In the genomic region with DNA sequence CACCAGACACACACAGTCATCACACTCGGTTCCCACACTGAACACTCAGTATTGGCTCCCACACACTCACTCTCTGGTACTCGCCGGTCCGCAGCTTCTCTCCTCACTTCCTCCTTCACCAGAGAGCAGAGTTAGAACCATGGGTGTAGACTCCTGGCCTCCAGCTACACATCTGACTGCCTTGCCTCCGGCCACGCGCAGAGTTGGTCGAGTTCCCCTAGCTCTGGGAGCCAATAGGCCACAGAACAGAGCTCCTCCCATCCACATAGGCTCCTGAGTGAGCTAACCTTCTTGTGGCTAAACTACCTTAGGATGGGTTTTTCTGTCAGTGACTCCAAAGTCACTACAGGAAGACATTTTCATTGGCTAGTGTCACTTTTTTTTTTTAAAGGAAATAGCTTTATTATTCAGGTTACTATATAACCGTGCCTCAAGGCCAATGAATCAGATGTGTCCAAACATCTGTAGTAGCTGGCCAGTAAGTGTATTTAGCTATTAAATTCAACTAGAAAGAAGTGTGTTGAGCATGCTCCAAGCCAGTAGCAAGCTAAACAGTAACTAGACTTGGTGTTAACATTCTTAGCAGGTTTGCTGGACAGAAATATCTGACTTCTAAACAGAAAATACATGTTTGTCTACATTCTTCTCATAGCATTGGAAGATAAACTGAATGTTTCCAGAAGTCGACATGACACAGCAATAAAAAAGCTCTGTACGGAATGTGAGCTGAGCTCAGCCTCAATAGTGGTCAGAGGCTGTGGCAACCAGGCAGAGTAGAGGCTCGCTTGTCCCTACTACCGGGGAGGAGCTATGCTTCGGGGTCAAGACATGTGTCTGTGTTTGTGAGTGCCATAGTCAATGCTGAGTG, we compare ENCODE assay signal across 9 mouse cellular contexts. TPM values are rescaled to one million over a fixed set of nuclear protein-coding genes. Genes with fewer than 3 reads are reported as not detected.
A peak's percentile ranks its signal among the peaks of the same experiment; 100 is the strongest.
DNase-seq lines count a peak whose midpoint lies in the region; ATAC-seq and TF ChIP-seq lines count a peak whose summit lies in the region.
"Had no signal": no experiment of that assay in that cellular context is flagged by ENCODE, and none has a peak within 500 bp of the region (broad histone marks: within the 10 kb centered on the region; RNA-seq: fewer than 3 reads in every experiment).

No protein-coding gene starts in this region.

- no peaks in the 10 kb centered on the region for H3K27me3 ChIP-seq in MEL (ENCODE audit: control insufficient read depth in 1 of 2, insufficient read depth in 2 of 2, low read length in 2 of 2)
- no peaks in the 10 kb centered on the region for H3K27me3 ChIP-seq in thymus, adult 2 months (ENCODE audit: control insufficient read depth, insufficient read depth, low read length)
- H3K27me3 ChIP-seq: midbrain, embryonic 12.5 days had no signal

- no peak for ATAC-seq in erythroid progenitor cell, adult 5-6 weeks (replicated peaks; ENCODE audit: low FRiP score, poor library complexity, severe bottlenecking)

- H3K4me3 ChIP-seq in MEL (ENCODE audit: control insufficient read depth in 1 of 2, insufficient read depth in 1 of 2, low read depth in 2 of 2, low read length in 2 of 2), result no peak overlapping the region
- H3K4me3 ChIP-seq in thymus, adult 2 months (ENCODE audit: control insufficient read depth, insufficient read depth, low read length), result no peak overlapping the region
- H3K4me3 ChIP-seq: midbrain, embryonic 12.5 days had no signal

- TF ChIP-seq RAD21 in MEL (IDR thresholded peaks at IDR 0.05; ENCODE audit: low read depth, low read length), result no peak

- no peak overlapping the region for H3K9ac ChIP-seq in MEL (ENCODE audit: control insufficient read depth, low read depth, low read length, poor library complexity, severe bottlenecking)
- H3K9ac ChIP-seq: midbrain, embryonic 12.5 days had no signal

- no peaks in the 10 kb centered on the region for H3K36me3 ChIP-seq in MEL (ENCODE audit: control insufficient read depth in 1 of 2, insufficient read depth in 2 of 2, low read length in 2 of 2)
- 0 out of 2 replicates have a peak, but pooled peaks cover 8% of the 10 kb centered on the region for H3K36me3 ChIP-seq in thymus, adult 2 months (ENCODE audit: control insufficient read depth, insufficient read depth, low read length)
- H3K36me3 ChIP-seq: midbrain, embryonic 12.5 days had no signal

- 30% methylated on average over 14 of the region's 14 CpGs for WGBS in thymus, adult 2 months

- H3K79me2 ChIP-seq in MEL (ENCODE audit: control insufficient read depth, insufficient read depth, low read length, poor library complexity), result no peaks in the 10 kb centered on the region

- no peaks in the 10 kb centered on the region for H3K4me1 ChIP-seq in MEL (ENCODE audit: control insufficient read depth in 1 of 2, insufficient read depth in 2 of 2, low read length in 2 of 2)
- peaks cover 18% of the 10 kb centered on the region for H3K4me1 ChIP-seq in thymus, adult 2 months (replicated peaks; ENCODE audit: control insufficient read depth, insufficient read depth, low read length)
- H3K4me1 ChIP-seq: midbrain, embryonic 12.5 days had no signal

- H3K9me3 ChIP-seq in MEL (replicated peaks; ENCODE audit: insufficient read depth, low read length), result no peaks in the 10 kb centered on the region
- H3K9me3 ChIP-seq: midbrain, embryonic 12.5 days had no signal

- DNase-seq in 416B (ENCODE audit: low read depth) (peak; percentile 89), MEL (ENCODE audit: low read depth, low spot score) (peak; percentile 16)
- peak; percentile 62 to 80 for DNase-seq in kidney, adult 8-10 months
- peak; percentile 30 to 45 for DNase-seq in lung, postnatal 4 days
- no peak for DNase-seq in retina, embryonic 14.5 days (ENCODE audit: low spot score)
- DNase-seq in thymus, adult 2 months, result no peak
- DNase-seq in testis, postnatal 10 days (ENCODE audit: low spot score), result no peak

- TF ChIP-seq POLR2A in MEL (IDR thresholded peaks at IDR 0.05; ENCODE audit: control insufficient read depth in 1 of 2, insufficient read depth in 1 of 2, low read depth in 1 of 2, low read length in 2 of 2, poor library complexity in 1 of 2), result no peak
- no peak for TF ChIP-seq POLR2A in thymus, adult 2 months (IDR thresholded peaks at IDR 0.05; ENCODE audit: control insufficient read depth, extremely low read depth, insufficient read depth, low read length, poor library complexity)

- TF ChIP-seq CTCF in MEL (IDR thresholded peaks at IDR 0.05 in 2 of 3, conservative IDR thresholded peaks at IDR 0.05 in 1 of 3; ENCODE audit: control insufficient read depth in 1 of 3, insufficient read depth in 1 of 3, low read depth in 2 of 3, low read length in 3 of 3, poor library complexity in 1 of 3, severe bottlenecking in 1 of 3), result no peak
- TF ChIP-seq CTCF in thymus, adult 2 months (IDR thresholded peaks at IDR 0.05; ENCODE audit: borderline replicate concordance, control insufficient read depth, extremely low read depth, insufficient read depth, low read length, poor library complexity), result no peak

- no peak overlapping the region for H3K27ac ChIP-seq in MEL (ENCODE audit: control insufficient read depth, low read depth, low read length)
- H3K27ac ChIP-seq in thymus, adult 2 months (ENCODE audit: control insufficient read depth, insufficient read depth, low read length), result no peak overlapping the region
- H3K27ac ChIP-seq: midbrain, embryonic 12.5 days had no signal

- TF ChIP-seq EP300 in MEL (IDR thresholded peaks at IDR 0.05; ENCODE audit: low read depth in 1 of 2, low read length in 2 of 2), result no peak

TF ChIP-seq in MEL, 35 proteins besides CTCF, POLR2A, EP300 and RAD21:
- TF ChIP-seq KAT2A (conservative IDR thresholded peaks at IDR 0.05; ENCODE audit: low read depth, low read length) (no peak), JUND (IDR thresholded peaks at IDR 0.05; ENCODE audit: low read depth, low read length) (no peak), TAL1 (IDR thresholded peaks at IDR 0.05; ENCODE audit: low read length) (no peak)

RNA-seq across cellular contexts. Expression of a gene that starts 21.4 kb away (rescaled TPM):
- 5.0 and 6.7 TPM in 2 replicates for total RNA-seq in MEL (2012; rRNA removed)
- polyA plus RNA-seq in MEL (2012; ENCODE audit: insufficient read depth in 1 of 2, insufficient read length in 2 of 2, low read depth in 1 of 2, low replicate concordance in 2 of 2, missing spikeins in 1 of 2), result 1 to 10 TPM in 1 of 2 experiments, not detected in 1; 6.9 TPM
- total RNA-seq in erythroid progenitor cell, adult 5-6 weeks (2015; ENCODE audit: low replicate concordance), result 1.8 and 3.4 TPM in 2 replicates
- total RNA-seq in erythroid progenitor cell, adult 5-6 weeks (2017; ENCODE audit: low replicate concordance), result 3.1 and 5.5 TPM in 2 replicates
- polyA plus RNA-seq in thymus, adult 2 months (2012; rRNA removed), result 17.8 and 19.2 TPM in 2 replicates

RNA-seq across cellular contexts. Expression of a gene that starts 42.6 kb away (rescaled TPM):
- total RNA-seq in MEL (2012; rRNA removed), result 18.0 and 21.8 TPM in 2 replicates
- polyA plus RNA-seq in MEL (2012; ENCODE audit: insufficient read depth in 1 of 2, insufficient read length in 2 of 2, low read depth in 1 of 2, low replicate concordance in 2 of 2, missing spikeins in 1 of 2), result 10 to 100 TPM in 1 of 2 experiments, not detected in 1; 22.6 TPM
- total RNA-seq in erythroid progenitor cell, adult 5-6 weeks (2015; ENCODE audit: low replicate concordance), result 12.6 and 19.7 TPM in 2 replicates
- total RNA-seq in erythroid progenitor cell, adult 5-6 weeks (2017; ENCODE audit: low replicate concordance), result 28.8 and 35.2 TPM in 2 replicates
- 47.8 and 51.1 TPM in 2 replicates for polyA plus RNA-seq in thymus, adult 2 months (2012; rRNA removed)

RNA-seq across cellular contexts. Expression of a gene that starts 50.2 kb away (rescaled TPM):
- total RNA-seq in MEL (2012; rRNA removed), result 12.5 and 16.2 TPM in 2 replicates
- polyA plus RNA-seq in MEL (2012; ENCODE audit: insufficient read depth in 1 of 2, insufficient read length in 2 of 2, low read depth in 1 of 2, low replicate concordance in 2 of 2, missing spikeins in 1 of 2), result 10 to 100 TPM in 1 of 2 experiments, not detected in 1; 10.8 TPM
- total RNA-seq in erythroid progenitor cell, adult 5-6 weeks (2015; ENCODE audit: low replicate concordance), result 0.84 and 1.4 TPM in 2 replicates
- total RNA-seq in erythroid progenitor cell, adult 5-6 weeks (2017; ENCODE audit: low replicate concordance), result 2.7 and 3.9 TPM in 2 replicates
- 13.1 and 16.2 TPM in 2 replicates for polyA plus RNA-seq in thymus, adult 2 months (2012; rRNA removed)

Comparison
In these comparisons a context has a peak if more than half of its experiments do, and no peak if none do; other contexts are left out.
1. DNase-seq: peak in 416B (single experiment), MEL (single experiment), kidney, adult 8-10 months (2 of 2) and lung, postnatal 4 days (2 of 2); none in retina, embryonic 14.5 days (single experiment), thymus, adult 2 months (single experiment) and testis, postnatal 10 days (single experiment).